Mouse (Mus musculus) spleen, adult 2 months (tissue): ENCODE results near the gene Prune1.

Experiments
- CTCF ChIP-seq: fragments of 200-500 bp; IDR thresholded peaks from 2 replicates; pipeline ENCODE4 v1.5.1; 2011; ENCODE audit warnings: mild to moderate bottlenecking, inconsistent platforms; ENCODE audit not compliant: insufficient read depth, insufficient read length, insufficient replicate concordance; ENCODE audit errors: extremely low read depth
- POLR2A ChIP-seq: fragments of 200-500 bp; IDR thresholded peaks from 2 replicates; pipeline ENCODE4 v1.6.1; 2011; ENCODE audit warnings: low read depth, low read length, inconsistent platforms

GRCm38 (mm10) chr3:95246465-95247231, 35.2 kb downstream of the Prune1 start:
- TF ChIP-seq POLR2A (no peak), CTCF (no peak)
